Mouse (Mus musculus): ENCODE data around the gene Btbd9. TPM values are rescaled to one million over a fixed set of nuclear protein-coding genes. Genes with fewer than 3 reads are reported as not detected.

Gene Btbd9
- polyA plus RNA-seq, 1 experiment from 2014 or later, result 63.4 TPM

GRCm38 (mm10) chr17:30236611-30237010 is 339.7 kb downstream of the Btbd9 start:
- no peak for ATAC-seq (replicated peaks; ENCODE audit: low FRiP score)
- no peak overlapping the region for H3K4me2 ChIP-seq (ENCODE audit: low read depth, low read length, severe bottlenecking)
- WGBS, result 75% methylated on average over 6 of the region's 6 CpGs
- no peak overlapping the region for H3K4me3 ChIP-seq (ENCODE audit: low read depth, low read length)
- no peak overlapping the region for H3K27ac ChIP-seq (ENCODE audit: low read depth, low read length)
- no peaks in the 10 kb centered on the region for H3K9me3 ChIP-seq (ENCODE audit: control insufficient read depth, low read length)
- H3K9ac ChIP-seq (ENCODE audit: low read length), result no peak overlapping the region
- H3K36me3 ChIP-seq (ENCODE audit: control insufficient read depth, insufficient read depth, low read length), result no peaks in the 10 kb centered on the region
- H3K4me1 ChIP-seq (replicated peaks; ENCODE audit: control insufficient read depth, insufficient read depth, low read length), result no peaks in the 10 kb centered on the region; the same call in 1 of the 2 replicates
- no peaks in the 10 kb centered on the region for H3K27me3 ChIP-seq (ENCODE audit: control insufficient read depth, insufficient read depth, low read length)
- DNase-seq (ENCODE audit: low spot score), result no peak

GRCm38 (mm10) chr17:30235380-30235779 is 340.9 kb downstream of the Btbd9 start:
- H3K4me2 ChIP-seq (ENCODE audit: low read depth, low read length, severe bottlenecking), result no peak overlapping the region
- no peak overlapping the region for H3K27ac ChIP-seq (ENCODE audit: low read depth, low read length)
- DNase-seq (ENCODE audit: low spot score) (no peak), ATAC-seq (replicated peaks; ENCODE audit: low FRiP score) (no peak)
- no peaks in the 10 kb centered on the region for H3K27me3 ChIP-seq (ENCODE audit: control insufficient read depth, insufficient read depth, low read length)
- H3K9ac ChIP-seq (ENCODE audit: low read length), result no peak overlapping the region
- 85% methylated on average over 4 of the region's 4 CpGs for WGBS
- no peak overlapping the region for H3K4me3 ChIP-seq (ENCODE audit: low read depth, low read length)
- no peaks in the 10 kb centered on the region for H3K36me3 ChIP-seq (ENCODE audit: control insufficient read depth, insufficient read depth, low read length)
- no peaks in the 10 kb centered on the region for H3K4me1 ChIP-seq (replicated peaks; ENCODE audit: control insufficient read depth, insufficient read depth, low read length)
- no peaks in the 10 kb centered on the region for H3K9me3 ChIP-seq (ENCODE audit: control insufficient read depth, low read length)

DNA sequence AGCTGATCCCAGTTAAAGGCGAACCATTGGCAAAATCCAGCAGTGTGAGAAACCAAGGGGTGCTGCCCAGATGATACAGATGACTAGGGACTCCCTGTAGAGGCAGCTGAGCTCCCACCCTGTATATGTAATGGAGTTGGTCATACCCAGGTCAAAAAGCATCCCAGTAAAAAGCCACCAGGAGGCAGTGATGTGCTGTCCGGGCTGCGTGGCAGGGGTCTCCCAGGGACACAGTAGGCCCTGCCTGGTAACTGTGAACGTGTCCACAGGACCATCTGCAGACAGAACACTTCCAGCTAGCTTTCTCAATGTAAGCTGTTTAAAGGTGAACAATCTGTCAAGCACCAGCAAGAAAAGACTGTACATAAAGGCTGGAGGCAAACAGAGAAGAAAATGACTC is 343.6 kb downstream of the Btbd9 start:
- Histone ChIP-seq H3K4me1 (replicated peaks; ENCODE audit: control insufficient read depth, insufficient read depth, low read length) (no peaks in the 10 kb centered on the region), H3K9ac (ENCODE audit: low read length) (no peak overlapping the region; the same call in 1 of the 2 replicates), H3K27me3 (ENCODE audit: control insufficient read depth, insufficient read depth, low read length) (no peaks in the 10 kb centered on the region), H3K27ac (ENCODE audit: low read depth, low read length) (no peak overlapping the region), H3K9me3 (ENCODE audit: control insufficient read depth, low read length) (no peaks in the 10 kb centered on the region), H3K36me3 (ENCODE audit: control insufficient read depth, insufficient read depth, low read length) (no peaks in the 10 kb centered on the region), H3K4me3 (ENCODE audit: low read depth, low read length) (no peak overlapping the region), H3K4me2 (ENCODE audit: low read depth, low read length, severe bottlenecking) (no peak overlapping the region)
- DNase-seq (ENCODE audit: low spot score), result no peak
- 46% methylated on average over 4 of the region's 4 CpGs for WGBS
- no peak for ATAC-seq (replicated peaks; ENCODE audit: low FRiP score)

DNA sequence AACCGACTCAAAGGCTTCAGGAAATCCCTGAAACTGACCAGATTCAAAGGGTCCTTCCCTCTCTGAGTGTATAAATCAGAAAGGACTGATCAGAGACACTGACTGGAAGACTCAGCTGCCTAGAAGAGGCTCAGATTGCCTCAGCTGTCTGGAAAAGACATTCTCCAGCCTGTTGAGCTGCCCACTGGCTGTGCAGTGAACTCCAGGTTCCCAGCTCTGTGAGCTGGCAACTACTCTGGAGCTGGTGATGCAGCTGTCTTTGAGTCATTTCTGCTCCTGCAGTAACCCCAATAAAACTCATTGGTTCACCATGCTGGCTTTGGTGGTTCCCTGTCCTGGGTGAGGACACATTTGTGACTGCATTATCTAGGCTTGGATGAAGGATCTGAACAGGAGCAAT is 344.8 kb downstream of the Btbd9 start:
- H3K4me2 ChIP-seq (ENCODE audit: low read depth, low read length, severe bottlenecking), result no peak overlapping the region
- no peak for DNase-seq (ENCODE audit: low spot score)
- H3K9ac ChIP-seq (ENCODE audit: low read length), result no peak overlapping the region
- H3K27me3 ChIP-seq (ENCODE audit: control insufficient read depth, insufficient read depth, low read length), result no peaks in the 10 kb centered on the region
- H3K27ac ChIP-seq (ENCODE audit: low read depth, low read length), result no peak overlapping the region
- no peak overlapping the region for H3K4me3 ChIP-seq (ENCODE audit: low read depth, low read length)
- H3K36me3 ChIP-seq (ENCODE audit: control insufficient read depth, insufficient read depth, low read length), result no peaks in the 10 kb centered on the region
- WGBS, result 91% methylated on average over 1 of the region's 1 CpGs
- H3K9me3 ChIP-seq (ENCODE audit: control insufficient read depth, low read length), result no peaks in the 10 kb centered on the region
- ATAC-seq (replicated peaks; ENCODE audit: low FRiP score), result no peak
- no peaks in the 10 kb centered on the region for H3K4me1 ChIP-seq (replicated peaks; ENCODE audit: control insufficient read depth, insufficient read depth, low read length)

GRCm38 (mm10) chr17:30230428-30230827 is 345.9 kb downstream of the Btbd9 start:
- Histone ChIP-seq H3K4me1 (replicated peaks; ENCODE audit: control insufficient read depth, insufficient read depth, low read length) (peaks cover 4% of the 10 kb centered on the region; the same call in 1 of the 2 replicates), H3K4me2 (ENCODE audit: low read depth, low read length, severe bottlenecking) (no peak overlapping the region), H3K9me3 (ENCODE audit: control insufficient read depth, low read length) (no peaks in the 10 kb centered on the region), H3K4me3 (ENCODE audit: low read depth, low read length) (no peak overlapping the region), H3K27me3 (ENCODE audit: control insufficient read depth, insufficient read depth, low read length) (no peaks in the 10 kb centered on the region), H3K9ac (ENCODE audit: low read length) (no peak overlapping the region), H3K36me3 (ENCODE audit: control insufficient read depth, insufficient read depth, low read length) (no peaks in the 10 kb centered on the region), H3K27ac (ENCODE audit: low read depth, low read length) (no peak overlapping the region)
- WGBS, result 96% methylated on average over 4 of the region's 4 CpGs
- DNase-seq (ENCODE audit: low spot score) (no peak), ATAC-seq (replicated peaks; ENCODE audit: low FRiP score) (no peak)

- H3K27me3 ChIP-seq (ENCODE audit: control insufficient read depth, insufficient read depth, low read length), result no peaks in the 10 kb centered on the region
- no peaks in the 10 kb centered on the region for H3K36me3 ChIP-seq (ENCODE audit: control insufficient read depth, insufficient read depth, low read length)
- H3K9me3 ChIP-seq (ENCODE audit: control insufficient read depth, low read length), result no peaks in the 10 kb centered on the region
- no peak overlapping the region for H3K4me3 ChIP-seq (ENCODE audit: low read depth, low read length)
- H3K4me2 ChIP-seq (ENCODE audit: low read depth, low read length, severe bottlenecking), result no peak overlapping the region
- ATAC-seq (replicated peaks; ENCODE audit: low FRiP score), result no peak
- H3K27ac ChIP-seq (ENCODE audit: low read depth, low read length), result no peak overlapping the region
- no peak overlapping the region; the same call in 1 of the 2 replicates for H3K9ac ChIP-seq (ENCODE audit: low read length)
- DNase-seq (ENCODE audit: low spot score), result no peak
- 91% methylated on average over 10 of the region's 10 CpGs for WGBS
- peaks cover 10% of the 10 kb centered on the region; the same call in 1 of the 2 replicates for H3K4me1 ChIP-seq (replicated peaks; ENCODE audit: control insufficient read depth, insufficient read depth, low read length)
Measured at GRCm38 (mm10) chr17:30228439-30229215, 347.7 kb downstream of the Btbd9 start.

DNA sequence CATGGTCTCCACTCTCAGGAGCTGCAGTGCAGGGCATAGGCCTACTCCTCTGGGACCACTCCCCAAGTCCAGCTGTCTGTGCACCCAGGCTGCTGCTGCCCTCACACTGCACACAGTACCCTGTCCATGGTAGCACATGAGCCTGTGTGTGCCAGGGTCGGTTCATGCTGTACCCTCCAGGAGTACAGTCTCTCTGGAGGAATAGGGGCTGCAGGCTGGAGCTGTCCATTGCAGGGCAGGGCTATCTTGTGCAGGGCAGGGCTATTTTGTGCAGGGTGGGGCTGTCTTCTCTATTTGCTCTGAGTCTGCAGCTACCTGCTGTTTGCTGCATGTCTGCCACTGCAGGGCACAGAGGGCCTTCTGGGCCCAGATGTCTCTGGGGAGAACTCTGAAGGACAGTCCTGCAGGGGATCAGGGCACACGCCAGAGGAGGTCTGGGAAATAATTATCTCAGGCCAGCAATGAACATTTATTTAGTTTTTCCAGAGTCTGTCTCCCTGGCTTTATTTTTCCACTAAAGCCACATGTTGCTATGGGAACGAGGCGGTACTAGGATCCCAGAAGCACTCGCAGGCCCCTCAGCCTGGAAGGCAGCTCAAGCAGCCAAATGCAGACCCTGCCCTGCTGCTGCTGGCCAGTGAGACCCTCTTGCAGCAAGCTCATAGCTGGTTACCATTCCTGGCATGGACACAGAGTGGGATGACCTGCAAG is 351.1 kb downstream of the Btbd9 start:
- Histone ChIP-seq H3K36me3 (ENCODE audit: control insufficient read depth, insufficient read depth, low read length) (no peaks in the 10 kb centered on the region), H3K4me1 (replicated peaks; ENCODE audit: control insufficient read depth, insufficient read depth, low read length) (peaks cover 13% of the 10 kb centered on the region; the same call in 1 of the 2 replicates), H3K4me2 (ENCODE audit: low read depth, low read length, severe bottlenecking) (no peak overlapping the region), H3K27ac (ENCODE audit: low read depth, low read length) (no peak overlapping the region; the same call in 1 of the 2 replicates), H3K9me3 (ENCODE audit: control insufficient read depth, low read length) (no peaks in the 10 kb centered on the region), H3K27me3 (ENCODE audit: control insufficient read depth, insufficient read depth, low read length) (no peaks in the 10 kb centered on the region), H3K9ac (ENCODE audit: low read length) (no peak overlapping the region; the same call in 1 of the 2 replicates), H3K4me3 (ENCODE audit: low read depth, low read length) (no peak overlapping the region)
- DNase-seq (ENCODE audit: low spot score) (no peak), ATAC-seq (replicated peaks; ENCODE audit: low FRiP score) (no peak)
- 43% methylated on average over 5 of the region's 5 CpGs for WGBS

GRCm38 (mm10) chr17:30222837-30223236 is 353.5 kb downstream of the Btbd9 start:
- no peak overlapping the region for H3K4me3 ChIP-seq (ENCODE audit: low read depth, low read length)
- H3K27me3 ChIP-seq (ENCODE audit: control insufficient read depth, insufficient read depth, low read length), result no peaks in the 10 kb centered on the region
- ATAC-seq (replicated peaks; ENCODE audit: low FRiP score), result no peak
- H3K9me3 ChIP-seq (ENCODE audit: control insufficient read depth, low read length), result no peaks in the 10 kb centered on the region
- H3K4me2 ChIP-seq (ENCODE audit: low read depth, low read length, severe bottlenecking), result no peak overlapping the region
- H3K36me3 ChIP-seq (ENCODE audit: control insufficient read depth, insufficient read depth, low read length), result no peaks in the 10 kb centered on the region; the same call in 1 of the 2 replicates
- no peak overlapping the region for H3K9ac ChIP-seq (ENCODE audit: low read length)
- no peak overlapping the region for H3K27ac ChIP-seq (ENCODE audit: low read depth, low read length)
- peaks cover 13% of the 10 kb centered on the region; the same call in 1 of the 2 replicates for H3K4me1 ChIP-seq (replicated peaks; ENCODE audit: control insufficient read depth, insufficient read depth, low read length)
- 66% methylated on average over 12 of the region's 12 CpGs for WGBS
- DNase-seq (ENCODE audit: low spot score), result no peak

Data from forebrain, embryonic 11.5 days (tissue).